Mouse (Mus musculus) right cerebral cortex, postnatal 10 days (tissue): ENCODE data around the gene Eif6.

Experiments used
- DNase-seq, 2 experiments: peaks; one replicate each; pipeline ENCODE4 v3.0.0; 2021; ENCODE audit warnings: low spot score in 2 of 2

Eif6 gene

GRCm38 (mm10) chr2:155787949-155788931 lies 38.5 kb downstream of the Eif6 start:
- no peak for DNase-seq

DNA sequence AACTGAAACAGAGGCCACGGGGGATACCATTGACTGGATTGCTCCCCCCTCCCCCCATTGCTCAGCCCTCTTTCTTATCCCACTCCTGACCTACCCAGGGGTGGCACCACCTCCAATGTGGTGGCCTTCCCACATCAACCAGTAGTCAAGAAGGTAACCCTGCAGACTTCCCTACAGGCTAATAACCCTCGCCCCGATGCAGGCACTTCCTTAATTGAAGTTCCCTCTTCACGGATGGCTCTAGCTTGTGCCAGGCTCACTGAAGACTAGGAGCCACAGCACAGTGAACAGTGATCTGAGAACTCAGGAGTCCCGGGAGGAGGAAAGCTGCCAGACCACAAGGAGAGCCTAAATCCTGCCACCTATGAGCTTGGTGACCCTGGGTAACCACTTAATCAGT lies 39.8 kb downstream of the Eif6 start:
- DNase-seq, result no peak

GRCm38 (mm10) chr2:155784534-155784933 lies 42.2 kb downstream of the Eif6 start:
- no peak for DNase-seq

- no peak for DNase-seq
Measured at GRCm38 (mm10) chr2:155779506-155779905, 47.2 kb downstream of the Eif6 start.

DNA sequence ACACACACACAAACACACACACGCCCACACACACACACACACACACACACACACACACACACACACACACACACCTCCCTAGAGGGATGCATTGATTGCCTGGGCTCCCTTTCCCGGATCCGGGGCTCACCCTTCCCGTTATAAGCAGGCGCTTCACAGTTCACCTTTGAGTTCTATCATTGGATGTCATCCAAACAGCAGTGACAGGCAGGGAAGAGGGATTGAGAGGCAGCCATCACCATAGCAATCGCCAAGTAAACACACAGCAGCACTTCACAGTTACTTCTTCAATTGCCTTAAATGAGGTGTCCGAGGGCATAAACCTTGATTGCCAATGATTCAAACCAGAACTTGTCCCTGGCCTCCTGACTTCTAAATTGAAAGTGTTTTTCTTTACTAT lies 47.7 kb downstream of the Eif6 start:
- no peak for DNase-seq

DNA sequence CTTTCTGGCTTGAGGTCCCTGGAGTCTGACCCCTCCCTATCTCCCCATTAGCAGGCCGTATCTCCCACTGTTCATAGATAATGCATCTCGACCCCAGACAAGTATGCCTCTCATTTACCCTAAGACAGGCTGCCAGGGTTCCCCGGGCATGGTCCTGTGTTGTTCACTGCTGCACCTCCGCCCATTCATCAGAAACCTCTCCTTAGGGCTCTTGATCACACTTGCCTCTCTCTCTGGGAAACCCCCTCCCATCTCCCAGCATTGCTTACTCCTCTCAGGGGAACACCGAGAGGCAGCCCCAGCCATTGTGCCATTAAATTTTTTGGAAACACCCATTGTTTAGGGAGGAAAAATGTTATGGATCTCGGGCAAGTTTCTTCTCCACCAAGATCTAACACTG lies 48.7 kb downstream of the Eif6 start:
- no peak for DNase-seq

GRCm38 (mm10) chr2:155777688-155777985 lies 49.1 kb downstream of the Eif6 start:
- DNase-seq, result no peak

DNA sequence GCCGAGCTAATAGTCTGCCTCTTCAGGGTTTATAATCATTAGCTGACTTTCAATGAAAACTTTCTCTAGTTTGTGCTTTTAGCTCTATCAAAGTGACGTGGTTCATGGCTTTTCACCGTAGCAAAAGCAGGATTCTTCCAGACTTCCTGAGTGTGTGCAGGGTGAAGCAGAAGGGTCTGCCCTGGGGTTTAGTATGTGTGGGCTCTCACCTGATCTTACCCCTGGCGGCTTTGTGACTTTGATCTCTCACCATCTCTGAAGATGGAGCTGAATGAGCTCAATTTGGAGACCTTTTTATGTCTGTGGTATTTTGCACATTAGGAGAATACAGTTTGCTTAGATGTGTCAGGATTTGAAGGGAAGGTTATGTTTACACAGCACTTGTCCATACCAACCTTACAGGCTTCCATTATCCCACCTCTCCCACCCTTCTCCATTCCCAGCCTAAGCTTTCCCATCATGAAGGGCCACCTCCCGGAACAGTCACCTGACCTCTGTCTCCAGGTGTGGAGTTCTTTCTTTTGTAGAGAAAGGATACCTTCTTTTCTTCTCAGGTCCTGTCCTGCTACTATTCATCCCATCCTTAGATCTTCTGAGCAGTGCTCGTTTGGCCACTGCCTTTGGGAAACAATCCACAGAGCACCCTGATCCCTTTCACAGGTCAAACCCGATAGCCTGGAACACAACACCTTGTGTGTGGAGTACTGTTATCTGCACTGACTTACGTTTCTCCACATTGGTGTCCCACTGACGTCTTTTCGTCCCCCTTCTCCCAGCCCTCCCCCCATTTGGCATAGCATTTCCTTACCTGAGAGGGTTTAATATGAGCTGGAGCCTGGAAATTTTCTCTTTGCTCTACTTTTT lies 49.7 kb downstream of the Eif6 start:
- no peak for DNase-seq

- DNase-seq, result peak; percentile 54 to 71
Measured at GRCm38 (mm10) chr2:155775685-155776263, 51.0 kb downstream of the Eif6 start.

- no peak for DNase-seq
Measured at GRCm38 (mm10) chr2:155774927-155775684, 51.6 kb downstream of the Eif6 start, which contains the start of gene Mmp24. TSS of gene Mmp24 (plus strand) at chr2:155775342.

- no peak for DNase-seq
Measured at GRCm38 (mm10) chr2:155774261-155774926, 52.3 kb downstream of the Eif6 start.

DNA sequence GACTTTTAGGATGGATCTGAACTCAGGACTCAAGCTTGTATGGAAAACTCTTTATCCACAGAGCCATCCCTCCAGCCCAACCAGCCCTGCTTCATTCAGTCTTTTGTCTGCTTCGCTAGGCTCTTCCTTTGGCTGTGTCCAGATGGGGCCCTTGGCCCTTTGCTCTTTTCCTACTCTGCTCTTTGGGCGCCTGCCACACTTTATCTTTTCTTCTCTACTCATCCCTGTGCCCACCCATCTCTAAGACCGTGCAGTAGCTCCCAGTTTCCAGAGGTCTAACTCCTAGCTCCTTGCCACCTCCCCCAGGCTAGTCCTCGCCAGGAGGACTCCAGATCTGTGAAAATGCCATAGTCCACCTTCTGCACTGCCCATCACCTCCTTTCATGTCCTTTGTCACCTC lies 53.1 kb downstream of the Eif6 start:
- no peak for DNase-seq
